Mouse (Mus musculus) kidney, adult 18-20 months (tissue): ENCODE data around the gene Lrrc42.

Experiments
- DNase-seq: peaks from one replicate; pipeline ENCODE4 v3.0.0; 2021

Gene Lrrc42

GRCm38 (mm10) chr4:107248061-107248460, 5.3 kb downstream of the Lrrc42 start:
- DNase-seq, result no peak

GRCm38 (mm10) chr4:107247110-107247509, 6.2 kb downstream of the Lrrc42 start:
- no peak for DNase-seq

- no peak for DNase-seq
These were observed 7.3 kb downstream of the Lrrc42 start for GRCm38 (mm10) chr4:107246040-107246439.

GRCm38 (mm10) chr4:107245368-107245767, 8.0 kb downstream of the Lrrc42 start:
- no peak for DNase-seq

- DNase-seq, result no peak
These were observed 9.7 kb downstream of the Lrrc42 start for GRCm38 (mm10) chr4:107243365-107244333.

- DNase-seq, result no peak
These were observed 13.1 kb downstream of the Lrrc42 start for GRCm38 (mm10) chr4:107240196-107240595.

GRCm38 (mm10) chr4:107238253-107238652, 15.1 kb downstream of the Lrrc42 start:
- no peak for DNase-seq

GRCm38 (mm10) chr4:107232219-107232618, 21.1 kb downstream of the Lrrc42 start:
- no peak for DNase-seq

- no peak for DNase-seq
These were observed 27.0 kb downstream of the Lrrc42 start for GRCm38 (mm10) chr4:107226313-107226712.

GRCm38 (mm10) chr4:107223225-107224204, 29.8 kb downstream of the Lrrc42 start:
- no peak for DNase-seq

GRCm38 (mm10) chr4:107221524-107221923, 31.8 kb downstream of the Lrrc42 start:
- no peak for DNase-seq

GRCm38 (mm10) chr4:107217574-107217973, 35.8 kb downstream of the Lrrc42 start:
- no peak for DNase-seq

- DNase-seq, result no peak
These were observed 39.9 kb downstream of the Lrrc42 start for GRCm38 (mm10) chr4:107213279-107214011.

- no peak for DNase-seq
These were observed 41.4 kb downstream of the Lrrc42 start for GRCm38 (mm10) chr4:107211936-107212335.

GRCm38 (mm10) chr4:107211465-107211864, 41.9 kb downstream of the Lrrc42 start:
- DNase-seq, result no peak

GRCm38 (mm10) chr4:107210483-107211097, 42.7 kb downstream of the Lrrc42 start:
- DNase-seq, result no peak

- no peak for DNase-seq
These were observed 44.5 kb downstream of the Lrrc42 start, which contains the start of gene Ldlrad1 for GRCm38 (mm10) chr4:107208880-107209279. Gene Ldlrad1 (plus strand): TSS chr4:107209180.

- DNase-seq, result no peak
These were observed 46.3 kb downstream of the Lrrc42 start for GRCm38 (mm10) chr4:107207016-107207415.

- no peak for DNase-seq
These were observed 50.3 kb downstream of the Lrrc42 start for GRCm38 (mm10) chr4:107203001-107203400.

- no peak for DNase-seq
These were observed 51.6 kb downstream of the Lrrc42 start for GRCm38 (mm10) chr4:107201779-107202178.

- no peak for DNase-seq
These were observed 55.3 kb downstream of the Lrrc42 start for GRCm38 (mm10) chr4:107198072-107198471.

- no peak for DNase-seq
These were observed 56.9 kb downstream of the Lrrc42 start for GRCm38 (mm10) chr4:107196454-107196853.
